Mouse (Mus musculus) myocyte (in vitro differentiated cells): Measurements from ENCODE around the gene Raly.

Source experiments
- MYOG ChIP-seq, 3 experiments: IDR thresholded peaks; one replicate each; pipeline ENCODE4 v1.6.1; 2011; ENCODE audit warnings: control low read depth in 2 of 3, low read depth in 2 of 3, mild to moderate bottlenecking in 2 of 3; ENCODE audit not compliant: insufficient read length in 2 of 3, control insufficient read depth in 1 of 3, insufficient read depth in 1 of 3
- POLR2A ChIP-seq: IDR thresholded peaks from one replicate; pipeline ENCODE4 v1.6.1; 2011; ENCODE audit warnings: low read depth, mild to moderate bottlenecking, control low read depth, moderate library complexity; ENCODE audit not compliant: insufficient read length
- TCF12 ChIP-seq: IDR thresholded peaks from one replicate; pipeline ENCODE4 v1.6.1; 2011; ENCODE audit warnings: mild to moderate bottlenecking, control low read depth; ENCODE audit not compliant: poor library complexity, insufficient read depth, severe bottlenecking

DNA sequence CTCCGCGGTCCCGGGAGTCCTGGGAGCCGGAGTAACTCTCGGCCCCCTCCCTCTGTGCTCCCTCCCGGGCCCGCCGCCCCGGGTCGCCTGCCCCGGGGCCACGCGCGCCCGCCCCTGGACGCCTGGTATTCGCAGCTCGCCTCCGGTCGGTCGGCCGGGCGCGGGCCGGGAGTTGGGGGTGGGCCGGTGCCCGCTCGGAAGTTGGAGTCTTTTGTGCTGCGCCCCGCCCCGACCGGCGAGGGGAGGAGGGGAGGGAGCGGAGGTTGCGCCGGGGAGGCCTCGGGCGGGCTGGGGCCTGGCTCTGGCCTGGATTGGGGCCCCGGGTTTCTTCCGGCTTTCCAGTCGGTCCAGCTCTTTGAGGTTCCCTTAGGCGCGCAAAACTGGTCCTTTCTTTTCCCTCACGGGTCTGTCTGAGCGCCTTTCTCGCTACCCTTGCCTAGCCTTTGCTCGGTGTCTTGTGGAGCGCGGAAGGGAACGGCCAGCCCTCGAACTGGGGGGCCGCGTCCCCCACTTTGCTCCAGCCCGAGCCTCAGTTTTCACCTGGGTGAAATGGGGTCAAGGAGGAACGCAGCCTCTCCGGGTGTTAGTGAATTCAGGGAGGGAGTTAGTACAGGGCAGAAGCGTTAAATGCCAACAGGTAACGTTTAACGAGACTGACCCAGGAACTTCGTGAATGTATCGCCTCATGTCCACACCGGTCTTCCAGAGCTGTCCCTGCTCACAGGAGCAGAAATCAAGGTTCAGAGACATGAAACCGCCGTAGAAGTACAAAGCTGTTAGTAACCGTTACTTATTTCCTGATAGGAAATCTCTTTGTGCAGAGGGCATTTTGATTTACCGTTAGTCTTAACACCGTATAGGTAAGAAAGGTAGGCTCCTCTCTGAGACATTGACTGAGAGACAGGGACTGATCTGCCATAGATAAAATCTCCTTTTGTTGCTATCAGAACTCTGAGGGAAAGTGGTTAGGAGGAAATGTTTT is 1.1 kb downstream of the Raly start:
- no peak for TF ChIP-seq POLR2A
- TF ChIP-seq MYOG (IDR thresholded peaks at IDR 0.05; ENCODE audit: control insufficient read depth in 1 of 3, insufficient read depth in 1 of 3, insufficient read length in 2 of 3, low read depth in 2 of 3) = no peak
- TF ChIP-seq TCF12 = no peak
